Mouse (Mus musculus) lung, adult 18-20 months (tissue): ENCODE measurements at regions not wholly inside any gene's neighbourhood (a gene's known extent, or its start where the extent isn't known, plus 50 kb on each side); places are given as distances from the start of the nearest gene placed in this dataset.

ENCODE experiments used
- DNase-seq, 2 experiments: peaks; one replicate each; pipeline ENCODE4 v3.0.0; 2022; ENCODE audit warnings: mixed read lengths in 2 of 2

DNA sequence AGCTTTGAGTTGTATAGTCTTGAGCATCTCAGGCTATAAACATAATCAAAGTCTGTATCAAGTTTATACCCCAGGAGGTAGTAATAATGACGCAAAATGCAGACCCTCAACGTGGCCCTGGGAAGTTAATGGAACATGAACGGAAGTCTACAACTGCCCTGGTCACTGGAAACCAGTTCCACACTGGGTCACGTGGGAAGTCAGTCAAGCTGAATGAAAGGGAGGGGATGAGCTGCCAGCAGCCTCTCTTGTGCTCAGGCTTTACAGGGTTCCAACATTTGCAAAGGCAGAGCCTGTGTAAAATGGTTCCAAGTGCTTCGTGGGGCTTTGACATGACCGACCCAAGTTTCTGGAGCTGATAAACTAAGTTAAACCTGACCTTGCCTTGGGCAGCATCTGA lies 229.4 kb downstream of the Lnpk start:
- no peak for DNase-seq

DNA sequence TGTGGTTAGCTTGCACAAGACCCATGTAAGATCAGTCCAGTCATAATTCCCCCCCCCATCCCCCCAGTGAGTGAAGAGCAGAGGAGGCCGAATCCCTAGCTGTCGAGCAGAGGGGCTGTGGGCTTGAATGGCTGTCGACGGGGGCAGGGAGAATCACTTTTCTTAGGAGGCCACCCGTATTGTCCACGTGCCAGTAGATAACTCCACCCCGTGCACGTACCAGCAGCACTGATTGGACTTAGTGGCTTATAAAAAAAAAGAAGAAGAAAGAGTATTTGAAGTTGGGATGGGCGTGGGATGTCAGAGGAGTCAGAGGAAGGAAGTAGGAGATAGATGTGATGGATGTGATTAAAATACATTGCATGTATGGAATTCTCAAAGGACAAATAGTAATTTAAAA lies 272.9 kb downstream of the Lnpk start:
- no peak for DNase-seq

DNA sequence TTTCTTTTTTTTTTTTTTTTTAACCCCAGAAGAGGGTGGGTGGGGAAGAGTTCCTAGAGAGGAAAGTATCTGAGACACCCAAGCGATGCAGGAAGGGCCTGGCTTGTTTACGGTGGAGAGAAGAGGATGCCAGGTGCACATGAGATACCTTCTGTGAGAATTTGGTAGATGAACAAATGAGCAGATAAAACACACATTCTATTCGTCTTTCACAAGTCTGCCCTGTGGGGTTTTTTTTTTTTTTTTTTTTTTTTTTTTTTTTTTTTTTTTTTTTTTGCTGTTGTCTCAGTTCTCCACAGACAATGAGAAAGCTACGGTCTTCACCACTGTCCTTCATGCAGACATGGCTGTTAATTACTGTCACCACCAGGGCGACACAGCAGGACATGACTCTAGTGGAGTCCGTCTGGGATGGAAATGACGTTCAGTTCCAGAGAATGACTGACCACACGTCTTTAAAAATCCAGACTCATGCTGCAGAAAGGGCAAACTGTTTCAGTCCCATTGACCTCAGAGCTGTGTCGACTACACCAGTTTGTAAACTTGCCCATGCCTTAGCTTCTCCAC lies 278.3 kb downstream of the Lnpk start:
- DNase-seq, result no peak

DNA sequence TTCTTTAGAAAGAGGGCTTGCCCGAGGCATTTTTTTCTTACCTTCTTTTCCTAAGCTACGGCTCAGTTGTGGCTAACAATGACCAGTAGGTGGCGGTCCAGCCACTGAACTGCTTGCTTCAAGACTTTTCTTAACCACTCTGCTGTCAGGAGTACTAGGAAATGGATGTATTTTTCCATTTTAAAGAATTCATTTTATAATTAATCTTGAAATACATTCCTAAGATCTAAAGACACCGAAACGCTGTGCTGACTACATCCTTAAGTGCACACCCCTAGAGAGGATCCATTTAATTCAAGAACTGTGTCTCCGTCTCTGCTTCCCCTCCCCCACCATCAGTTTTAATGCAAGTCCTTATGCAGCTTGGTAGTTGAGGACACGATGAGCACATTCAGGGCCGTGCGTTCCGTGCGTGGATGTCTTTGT lies 278.9 kb downstream of the Lnpk start:
- peak; percentile 31 to 46 for DNase-seq

GRCm38 (mm10) chr2:74292641-74293040 lies 286.6 kb downstream of the Lnpk start:
- DNase-seq, result no peak

DNA sequence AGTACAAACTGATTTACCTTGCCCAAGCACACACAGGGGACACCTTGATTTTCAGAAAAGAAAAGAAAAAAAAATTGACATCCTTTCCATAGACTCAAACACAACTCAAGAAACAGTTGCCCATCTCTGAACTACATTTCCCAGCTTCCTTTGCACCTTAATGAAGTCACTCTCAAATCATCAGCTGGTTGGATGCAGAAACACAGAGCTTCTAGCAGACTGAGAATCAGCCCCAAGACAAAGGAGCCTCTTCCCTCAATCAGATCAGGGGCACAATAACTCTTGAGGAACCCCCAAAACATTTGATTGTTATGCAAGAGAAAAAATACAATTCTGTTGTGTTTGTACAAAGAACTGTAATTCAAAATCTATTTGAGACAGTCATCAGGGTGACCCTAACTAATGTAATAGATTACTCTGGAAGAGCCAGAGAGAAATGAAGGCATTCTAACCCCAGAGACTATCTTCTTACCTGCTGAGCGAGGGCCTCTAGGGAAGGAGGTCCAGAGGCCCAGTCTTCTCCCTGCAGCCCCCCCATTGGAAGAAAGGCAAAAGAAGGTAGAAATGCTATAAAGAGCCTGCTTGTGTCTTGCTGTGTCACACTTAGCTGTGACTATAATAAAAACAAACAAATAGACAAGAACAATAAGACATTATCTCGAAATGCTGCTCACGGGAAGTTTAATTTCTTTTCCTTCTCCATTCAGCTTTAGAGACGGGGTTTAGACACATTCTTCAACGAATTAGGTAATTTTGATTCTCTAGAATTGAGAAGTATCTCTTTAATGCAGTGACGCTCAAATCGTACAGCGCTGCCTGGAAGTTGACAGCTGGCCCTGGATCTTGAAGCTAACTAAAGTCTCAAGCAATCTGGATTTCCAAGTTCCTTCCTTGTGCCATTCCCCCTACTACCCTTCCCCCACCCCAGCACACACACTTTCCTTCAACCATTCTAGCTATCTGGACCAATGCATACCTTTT lies 287.5 kb downstream of the Lnpk start:
- no peak for DNase-seq

GRCm38 (mm10) chr2:74285624-74286023 lies 293.6 kb downstream of the Lnpk start:
- DNase-seq, result no peak

GRCm38 (mm10) chr2:74264963-74265362 lies 314.3 kb downstream of the Lnpk start:
- no peak for DNase-seq

- no peak for DNase-seq
These were observed 322.0 kb downstream of the Lnpk start for GRCm38 (mm10) chr2:74257034-74257781.

DNA sequence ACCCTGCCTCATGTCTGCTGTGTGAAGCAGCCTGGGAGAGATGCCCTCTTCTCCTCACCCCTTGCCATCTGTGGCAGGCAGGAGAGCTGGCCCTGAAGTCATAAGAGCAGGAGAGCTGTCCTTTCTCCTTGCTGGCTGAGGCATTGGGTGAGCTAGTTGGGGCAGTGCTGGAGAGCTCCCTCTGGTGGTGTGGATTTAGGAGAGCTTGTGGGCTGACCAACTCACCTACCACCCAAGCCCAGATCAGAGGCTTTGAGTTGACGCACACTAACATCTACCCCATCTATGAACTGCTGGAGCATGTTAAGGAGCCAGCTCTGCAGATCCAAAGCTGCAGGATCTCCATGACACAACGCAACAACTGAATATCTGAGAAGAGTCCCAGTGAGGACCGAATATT lies 331.7 kb downstream of the Lnpk start:
- peak in 1 of 2 experiments; percentile 2 for DNase-seq

- DNase-seq, result no peak
These were observed 332.6 kb downstream of the Lnpk start for GRCm38 (mm10) chr2:74246631-74247030.

DNA sequence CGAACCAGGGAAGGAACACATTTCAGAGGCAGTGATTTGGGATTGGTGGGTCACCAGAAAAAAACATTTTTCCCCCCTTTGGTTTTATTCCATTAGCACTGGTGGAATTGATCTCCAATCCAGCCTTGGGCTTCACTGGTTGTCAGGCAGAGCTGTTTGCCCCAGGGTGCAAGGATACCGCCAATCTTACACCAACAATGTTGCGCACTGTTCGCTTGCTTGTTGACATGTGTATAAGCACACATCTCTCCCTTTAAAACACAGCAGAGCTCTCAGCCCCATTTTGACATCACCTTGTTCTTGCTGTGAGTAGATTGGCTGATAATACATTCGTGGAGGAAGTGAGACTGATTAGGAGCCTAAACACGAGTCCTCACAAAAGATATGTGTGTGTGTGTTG lies 333.1 kb upstream of the Atp5g3 start:
- DNase-seq, result no peak

- no peak for DNase-seq
These were observed 332.7 kb upstream of the Atp5g3 start for GRCm38 (mm10) chr2:74243801-74244200.

DNA sequence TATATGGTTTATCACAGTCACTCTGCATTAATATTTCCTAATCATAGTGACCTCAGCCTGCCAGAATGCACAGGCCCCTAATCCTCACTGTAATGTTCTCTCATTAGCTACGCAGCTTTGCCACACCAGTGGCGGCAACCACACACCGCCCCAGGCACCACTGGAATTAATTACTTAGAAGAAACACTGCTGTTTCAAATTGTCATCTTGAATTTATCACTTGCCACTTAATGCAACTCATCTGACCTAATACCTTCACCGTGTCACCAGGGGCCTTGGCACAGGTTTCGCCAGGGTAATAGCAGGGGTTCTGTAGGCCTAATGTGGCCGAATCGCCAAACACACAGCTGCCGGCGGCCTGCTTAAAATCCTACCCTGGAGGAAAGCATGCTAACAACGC lies 328.5 kb upstream of the Atp5g3 start:
- no peak for DNase-seq

DNA sequence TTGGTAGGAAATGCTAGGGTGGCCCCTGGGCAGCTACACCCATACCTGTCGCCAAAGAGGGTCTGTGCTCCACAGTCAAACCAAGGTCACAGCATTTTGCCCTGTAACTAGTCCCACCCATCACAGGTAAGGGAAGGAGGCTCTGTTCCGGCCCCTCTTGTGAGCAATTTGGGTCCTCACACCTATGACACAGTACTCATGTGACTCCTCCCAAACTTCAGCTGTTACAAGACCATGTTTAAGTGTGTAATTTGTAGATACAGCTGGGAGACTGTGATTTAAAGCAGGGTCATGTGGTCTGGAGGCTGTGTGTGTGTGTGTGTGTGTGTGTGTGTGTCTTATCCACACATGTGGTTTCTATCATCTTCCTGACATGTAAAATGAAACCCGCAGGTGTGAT lies 306.3 kb upstream of the Atp5g3 start:
- no peak for DNase-seq

DNA sequence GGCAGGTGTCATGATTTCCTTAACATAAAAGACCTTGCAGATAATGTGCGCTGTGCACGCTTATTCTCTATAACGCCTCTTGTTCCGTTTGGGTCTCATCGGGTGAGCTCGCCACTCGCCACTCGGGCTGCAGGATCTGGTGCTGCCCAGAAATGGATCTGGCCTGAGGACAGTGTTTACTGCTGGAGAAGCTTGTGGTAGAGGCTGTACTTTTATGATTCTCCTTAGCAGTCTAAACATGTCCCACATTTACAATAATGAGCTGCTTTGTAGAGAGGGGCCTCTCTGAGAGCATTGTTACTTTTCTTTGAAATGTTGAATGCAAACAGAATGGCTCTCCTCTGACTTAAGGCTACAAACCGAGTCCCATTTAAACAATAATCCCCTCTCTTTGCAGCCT lies 299.1 kb upstream of the Atp5g3 start:
- no peak for DNase-seq

- no peak for DNase-seq
These were observed 298.3 kb upstream of the Atp5g3 start for GRCm38 (mm10) chr2:74209421-74209917.

GRCm38 (mm10) chr2:74207440-74207839 lies 296.3 kb upstream of the Atp5g3 start:
- no peak for DNase-seq

DNA sequence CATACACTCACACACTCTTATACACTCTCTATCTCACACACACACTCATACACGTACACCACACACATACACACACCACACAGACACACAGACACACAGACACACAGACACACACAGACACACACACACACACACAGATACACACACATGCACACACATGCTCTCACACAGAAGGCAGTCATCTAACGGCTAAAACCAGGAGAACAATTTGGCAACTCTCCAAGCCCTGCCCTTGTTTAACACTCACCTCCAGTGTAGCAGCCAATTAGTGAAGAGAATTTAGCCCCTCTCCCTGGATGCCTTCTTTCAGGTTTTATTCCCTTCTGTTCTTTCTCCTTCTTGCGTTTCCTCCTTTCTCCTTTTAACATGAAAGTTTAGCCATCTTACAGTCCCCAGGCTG lies 291.6 kb upstream of the Atp5g3 start:
- no peak for DNase-seq

GRCm38 (mm10) chr2:74201608-74202323 lies 290.6 kb upstream of the Atp5g3 start:
- DNase-seq, result no peak

DNA sequence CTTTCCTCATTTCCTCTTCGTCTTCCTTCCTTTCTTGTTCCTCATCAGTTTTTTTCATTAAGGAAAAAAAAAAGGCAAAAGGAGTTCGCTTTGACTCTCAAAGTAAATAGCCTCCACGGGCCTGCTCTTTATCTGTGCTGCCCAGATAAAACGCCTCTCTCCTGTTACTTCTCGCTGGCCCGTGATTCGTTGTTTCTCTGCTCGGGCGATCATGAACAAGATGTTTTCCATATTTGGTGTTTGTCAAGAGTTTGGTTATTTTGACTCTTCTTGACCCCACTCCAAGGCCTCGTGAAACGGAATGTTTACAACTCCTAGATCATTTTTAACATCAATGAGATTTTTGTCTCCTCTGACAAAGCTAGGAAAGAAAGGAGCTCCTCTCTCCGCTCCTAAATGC lies 288.4 kb upstream of the Atp5g3 start:
- no peak for DNase-seq

- DNase-seq, result peak in 1 of 2 experiments; percentile 25
These were observed 277.1 kb upstream of the Atp5g3 start for GRCm38 (mm10) chr2:74187963-74188790.
